Mouse (Mus musculus) embryonic fibroblast, embryonic 13.5 days (primary cell): ENCODE measurements at regions not wholly inside any gene's neighbourhood (a gene's known extent, or its start where the extent isn't known, plus 50 kb on each side); places are given as distances from the start of the nearest gene placed in this dataset.

Experiments used
- CTCF ChIP-seq: IDR thresholded peaks from 2 replicates; pipeline ENCODE4 v1.5.1; 2011; ENCODE audit warnings: mild to moderate bottlenecking, control low read depth, low read length, moderate library complexity, borderline replicate concordance; ENCODE audit not compliant: insufficient read depth
- POLR2A ChIP-seq: IDR thresholded peaks from 2 replicates; pipeline ENCODE4 v1.6.1; 2011; ENCODE audit warnings: low read depth, mild to moderate bottlenecking, control low read depth, low read length, moderate library complexity

GRCm38 (mm10) chr15:56485931-56486330 lies 991.5 kb downstream of the Slc22a22 start:
- TF ChIP-seq POLR2A (no peak), CTCF (no peak)
